Mouse (Mus musculus) kidney, postnatal 0 days (tissue): ENCODE measurements around the gene Cenpc1. TPM values are rescaled to one million over a fixed set of nuclear protein-coding genes. Genes with fewer than 3 reads are reported as not detected.
A peak's percentile ranks its signal among the peaks of the same experiment; 100 is the strongest.

ENCODE experiments used
- ATAC-seq: fragments of 200-750 bp; cut with Nextera tagmentation; replicated peaks from 2 replicates; pipeline ENCODE4 v1.8.0; 2017; ENCODE audit warnings: low read depth, moderate number of reproducible peaks, moderate TSS enrichment, moderate library complexity; ENCODE audit not compliant: low FRiP score
- DNase-seq: peaks from one replicate; pipeline ENCODE4 v3.0.0-alpha.2; 2016; ENCODE audit warnings: low spot score
- H3K27ac ChIP-seq: fragments of 300-500 bp; sonication (generic); 2 replicates; pipeline ENCODE4 v1.5.1; 2014; ENCODE audit warnings: mild to moderate bottlenecking
- H3K27me3 ChIP-seq: fragments of 300-500 bp; sonication (generic); 2 replicates; pipeline ENCODE4 v1.6.1; 2014; ENCODE audit warnings: low read length, mixed read lengths; ENCODE audit not compliant: insufficient read depth
- H3K36me3 ChIP-seq: fragments of 300-500 bp; sonication (generic); 2 replicates; pipeline ENCODE4 v1.6.1; 2014; ENCODE audit warnings: low read length, mixed read lengths; ENCODE audit not compliant: insufficient read depth
- H3K4me1 ChIP-seq: fragments of 300-500 bp; sonication (generic); replicated peaks from 2 replicates; pipeline ENCODE4 v1.6.1; 2014; ENCODE audit warnings: antibody characterized with exemption, low read length, mixed read lengths; ENCODE audit not compliant: insufficient read depth
- H3K4me2 ChIP-seq: fragments of 300-500 bp; sonication (generic); 2 replicates; pipeline ENCODE4 v1.6.1; 2014; ENCODE audit warnings: mild to moderate bottlenecking, low read length, moderate library complexity, mixed read lengths
- H3K4me3 ChIP-seq: fragments of 300-500 bp; sonication (generic); replicated peaks from 2 replicates; pipeline ENCODE4 v1.5.1; 2014; ENCODE audit warnings: low read depth, low read length
- H3K9ac ChIP-seq: fragments of 300-500 bp; sonication (generic); 2 replicates; pipeline ENCODE4 v1.6.1; 2014; ENCODE audit warnings: low read depth, low read length
- H3K9me3 ChIP-seq: fragments of 300-500 bp; sonication (generic); replicated peaks from 2 replicates; pipeline ENCODE4 v1.6.1; 2016; ENCODE audit warnings: low read length, inconsistent platforms, mixed read lengths
- CTCF ChIP-seq: IDR thresholded peaks from 2 replicates; pipeline ENCODE4 v1.5.1; 2016; ENCODE audit warnings: antibody characterized with exemption, low read depth, mild to moderate bottlenecking, moderate library complexity
- WGBS: fragments of 180-500 bp; shearing (Covaris S2); extraction: QIAGEN DNeasy Blood & Tissue Kit; methylation state at CpG from one replicate; pipeline ENCODE4 v1.1.7; 2014; 5-methylcytosine and 5-hydroxymethylcytosine counted together
- polyA plus RNA-seq: library from polyadenylated mRNA; unstranded; fragments of >200 nt; fragmentation: Nextera tagmentation; extraction: Ambion mirVana; gene quantifications from 2 replicates; pipeline ENCODE4 v1.2.1, GENCODE M21; 2015

Gene Cenpc1
- polyA plus RNA-seq, 1 experiment from 2014 or later = 20.2 TPM

DNA sequence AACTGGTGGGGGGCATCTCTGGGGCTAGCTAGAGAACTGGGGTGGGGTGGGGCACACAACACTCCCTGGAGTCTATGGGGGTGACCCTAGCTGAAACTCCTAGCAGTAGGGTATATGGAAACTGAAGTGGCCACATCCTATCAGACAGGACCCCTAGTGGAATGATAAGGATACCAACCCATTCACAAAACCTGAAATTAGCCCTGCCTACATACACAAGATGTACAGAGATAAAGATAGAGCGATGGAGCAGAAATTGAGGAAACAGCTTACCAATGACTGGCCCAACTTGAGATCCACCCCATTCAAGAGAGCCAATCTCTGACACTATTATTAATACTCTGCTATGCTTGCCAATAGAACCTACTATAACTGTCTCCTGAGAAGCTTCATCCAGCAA lies 1.9 kb downstream of the Cenpc1 start:
- ATAC-seq = no peak

DNA sequence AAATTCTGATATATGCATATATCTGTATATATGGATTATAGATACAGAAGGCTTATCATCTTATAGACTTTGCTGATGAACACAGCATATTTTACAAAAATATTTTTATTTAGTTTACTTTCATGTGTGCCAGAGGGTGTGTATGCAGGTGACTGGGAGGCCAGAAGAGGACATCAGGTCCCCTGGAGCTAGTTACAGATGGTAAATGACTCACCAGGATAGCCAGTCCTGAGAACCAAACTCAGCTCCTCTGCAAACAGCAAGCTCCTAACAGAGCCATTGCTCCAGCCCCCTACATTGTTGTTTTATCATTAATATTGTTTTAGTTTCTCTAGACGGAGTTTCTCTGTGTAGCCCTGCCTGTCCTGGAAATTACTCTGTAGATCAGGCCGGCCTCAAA lies 35.6 kb downstream of the Cenpc1 start:
- H3K4me2 ChIP-seq = no peak overlapping the region
- no peak overlapping the region for H3K9ac ChIP-seq
- ATAC-seq = no peak
- no peak overlapping the region for H3K27ac ChIP-seq
- no peak for TF ChIP-seq CTCF
- H3K4me3 ChIP-seq = no peak overlapping the region
- 71% methylated on average over 2 of the region's 2 CpGs for WGBS
- H3K27me3 ChIP-seq = no peaks in the 10 kb centered on the region
- DNase-seq = no peak
- no peaks in the 10 kb centered on the region for H3K4me1 ChIP-seq
- no peaks in the 10 kb centered on the region for H3K9me3 ChIP-seq
- peaks cover 10% of the 10 kb centered on the region; the same call in 1 of the 2 replicates for H3K36me3 ChIP-seq

More for the DNA sequence above, 1.9 kb downstream of the Cenpc1 start:
- Histone ChIP-seq H3K36me3 (0 out of 2 replicates have a peak, but pooled peaks cover 4% of the 10 kb centered on the region), H3K27ac (no peak overlapping the region), H3K9me3 (no peaks in the 10 kb centered on the region), H3K4me2 (peak overlapping the region; percentile 0; the same call in 1 of the 2 replicates), H3K9ac (no peak overlapping the region), H3K27me3 (no peaks in the 10 kb centered on the region), H3K4me3 (no peak overlapping the region), H3K4me1 (no peaks in the 10 kb centered on the region)
- TF ChIP-seq CTCF = no peak
- DNase-seq = no peak
- 95% methylated on average over 1 of the region's 1 CpGs for WGBS

DNA sequence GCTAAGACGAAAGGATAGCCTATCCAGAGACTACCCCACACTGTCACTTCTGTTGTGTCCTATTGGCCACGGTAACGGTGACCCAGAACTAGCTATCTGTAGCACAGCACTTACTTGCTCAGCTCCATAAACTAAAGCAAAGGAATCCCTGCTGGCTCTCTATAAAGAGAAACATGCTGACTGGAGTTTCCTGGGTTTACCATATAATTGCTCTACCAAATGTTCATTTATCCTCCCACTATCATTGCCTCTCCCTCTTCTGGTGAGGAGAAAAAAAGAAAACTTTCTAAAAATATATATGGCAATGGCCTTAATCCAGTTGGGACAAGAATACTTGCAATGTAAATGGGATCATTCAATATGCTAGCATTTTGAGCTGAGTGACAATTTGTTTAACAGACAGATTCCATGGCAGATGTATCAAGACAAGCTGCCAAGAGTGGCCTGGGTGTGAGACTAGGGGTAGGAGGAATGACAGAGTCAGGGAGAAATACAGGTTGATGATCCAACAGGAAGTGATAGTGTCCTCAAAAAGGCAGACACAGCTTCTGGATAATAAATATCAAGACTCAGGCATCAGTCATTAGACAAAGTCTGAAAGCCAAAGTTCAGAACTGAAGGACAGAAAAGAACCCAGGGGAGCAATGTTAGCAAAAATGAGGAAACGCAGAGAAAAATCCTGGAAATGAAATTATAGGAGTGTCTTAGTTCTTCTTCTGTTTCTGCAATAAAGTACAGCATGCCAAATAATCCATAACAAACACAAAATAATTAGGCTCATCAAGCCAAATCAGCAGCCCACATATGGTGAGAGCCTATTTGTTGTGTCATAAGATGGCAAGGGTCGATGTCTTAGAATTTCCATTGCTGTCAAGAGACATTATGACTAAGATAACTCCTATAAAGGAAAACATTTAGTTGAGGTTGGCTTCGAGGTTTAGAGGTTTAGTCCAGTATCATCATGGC lies 68.6 kb downstream of the Cenpc1 start:
- Histone ChIP-seq H3K27ac (no peak overlapping the region), H3K4me1 (no peaks in the 10 kb centered on the region), H3K27me3 (no peaks in the 10 kb centered on the region), H3K36me3 (no peaks in the 10 kb centered on the region), H3K9ac (no peak overlapping the region), H3K4me3 (no peak overlapping the region), H3K9me3 (no peaks in the 10 kb centered on the region), H3K4me2 (no peak overlapping the region)
- 87% methylated on average over 6 of the region's 6 CpGs for WGBS
- ATAC-seq = no peak
- TF ChIP-seq CTCF = no peak
- no peak for DNase-seq

DNA sequence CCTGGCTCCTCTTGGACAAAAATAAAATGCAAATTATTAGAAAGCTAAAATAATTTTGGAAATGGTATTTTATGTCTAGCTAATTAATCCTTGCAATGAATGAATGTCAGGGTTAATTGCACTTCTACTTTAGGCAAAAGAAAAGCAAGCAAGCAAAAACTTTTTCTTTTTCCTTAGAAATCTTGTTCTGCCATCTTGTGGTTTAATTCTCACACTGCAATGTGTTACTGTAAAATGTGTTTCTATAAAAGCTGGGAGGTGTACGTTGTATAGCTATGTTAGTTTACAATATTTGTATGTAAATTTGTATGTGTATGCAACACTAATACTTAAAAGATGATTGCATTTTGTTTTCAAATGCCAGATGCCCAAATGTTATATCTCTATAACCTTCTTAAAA lies 70.8 kb downstream of the Cenpc1 start:
- H3K9ac ChIP-seq = no peak overlapping the region
- peak; percentile 60 for TF ChIP-seq CTCF
- no peak overlapping the region for H3K4me2 ChIP-seq
- no peaks in the 10 kb centered on the region for H3K27me3 ChIP-seq
- WGBS = 56% methylated on average over 1 of the region's 1 CpGs
- H3K4me1 ChIP-seq = no peaks in the 10 kb centered on the region
- no peaks in the 10 kb centered on the region for H3K9me3 ChIP-seq
- no peaks in the 10 kb centered on the region for H3K36me3 ChIP-seq
- ATAC-seq = no peak
- DNase-seq = peak; percentile 39
- no peak overlapping the region for H3K4me3 ChIP-seq
- H3K27ac ChIP-seq = no peak overlapping the region

DNA sequence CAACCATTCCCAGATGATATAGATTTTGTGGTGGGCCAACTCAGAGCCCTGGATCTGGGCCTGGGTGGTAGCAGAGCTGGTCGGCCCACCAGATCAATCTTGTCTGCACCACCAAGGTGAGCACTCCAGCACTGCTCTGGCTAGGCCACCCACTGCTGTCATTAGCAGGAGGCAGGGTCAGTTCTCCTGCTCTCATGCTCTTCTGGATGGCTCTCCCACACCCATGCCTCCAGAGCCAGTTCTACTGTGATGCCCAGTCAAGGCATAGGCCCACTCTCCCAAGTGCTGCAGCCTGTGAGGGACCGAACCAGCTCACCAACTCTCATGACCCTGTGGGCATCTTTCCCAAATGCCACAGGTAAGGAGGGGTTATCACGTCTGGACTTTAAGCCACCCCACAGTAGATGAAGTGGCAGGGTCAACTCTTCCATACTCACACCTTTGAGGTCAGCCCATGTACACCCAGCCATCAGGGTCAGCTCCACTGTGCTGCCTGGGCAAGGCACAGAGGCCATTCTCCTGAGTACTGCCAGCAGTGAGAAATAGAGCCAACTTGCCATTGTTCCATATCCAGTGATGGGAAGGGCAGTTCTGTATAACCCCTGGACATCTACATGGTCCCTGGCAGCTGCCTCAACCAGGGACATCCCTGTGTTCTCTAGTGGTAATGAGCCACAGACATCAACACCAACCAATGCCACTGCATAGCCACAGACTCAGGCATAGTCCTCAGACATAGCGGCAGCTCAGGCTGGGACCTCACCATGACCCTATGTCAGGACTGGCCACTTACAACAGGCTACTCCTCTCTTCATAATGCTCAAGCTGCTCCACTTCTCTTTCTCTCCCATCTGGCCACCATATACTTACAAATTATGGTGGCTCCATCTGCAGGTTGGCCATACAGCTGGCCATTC lies 72.3 kb downstream of the Cenpc1 start:
- Histone ChIP-seq H3K4me1 (no peaks in the 10 kb centered on the region), H3K27ac (no peak overlapping the region), H3K36me3 (no peaks in the 10 kb centered on the region), H3K4me2 (no peak overlapping the region), H3K9ac (no peak overlapping the region), H3K9me3 (no peaks in the 10 kb centered on the region), H3K27me3 (no peaks in the 10 kb centered on the region), H3K4me3 (no peak overlapping the region)
- DNase-seq (no peak), ATAC-seq (no peak)
- no peak for TF ChIP-seq CTCF
- WGBS = 86% methylated on average over 4 of the region's 4 CpGs

DNA sequence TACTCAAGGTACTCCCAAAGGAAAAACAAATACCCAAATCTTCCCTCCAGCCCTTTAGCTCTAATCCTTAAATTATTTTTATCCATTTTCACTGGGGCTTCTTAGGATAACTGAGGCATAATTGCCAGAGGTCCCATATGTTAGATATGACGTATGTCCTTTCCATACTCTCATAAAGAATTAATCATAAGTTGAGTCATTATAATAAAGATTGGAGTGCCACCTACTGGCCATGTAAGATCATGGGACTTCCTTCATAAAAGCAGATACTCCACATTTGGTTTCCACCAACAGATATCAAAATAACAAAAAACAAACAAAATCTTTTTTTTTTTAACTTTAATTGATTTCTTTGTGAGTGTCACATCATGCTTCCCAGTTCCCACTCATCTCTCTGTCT lies 73.3 kb downstream of the Cenpc1 start:
- Histone ChIP-seq H3K36me3 (no peaks in the 10 kb centered on the region), H3K4me2 (no peak overlapping the region), H3K27me3 (no peaks in the 10 kb centered on the region), H3K9ac (no peak overlapping the region), H3K4me1 (no peaks in the 10 kb centered on the region), H3K27ac (no peak overlapping the region), H3K4me3 (no peak overlapping the region), H3K9me3 (no peaks in the 10 kb centered on the region)
- ATAC-seq (no peak), DNase-seq (peak; percentile 49)
- WGBS = 36% methylated on average over 1 of the region's 1 CpGs
- peak; percentile 62 for TF ChIP-seq CTCF
